Mouse (Mus musculus): ENCODE results near the gene Nfe2l3. TPM values are rescaled to one million over a fixed set of nuclear protein-coding genes. Genes with fewer than 3 reads are reported as not detected.

The Nfe2l3 gene
- 2.2 and 5.3 TPM in 2 replicates for polyA plus RNA-seq (2012; rRNA removed; ENCODE audit: low replicate concordance)

GRCm38 (mm10) chr6:51432535-51433397, at the start of gene Nfe2l3:
Gene Nfe2l3 (plus strand): TSS chr6:51432670.

DNA sequence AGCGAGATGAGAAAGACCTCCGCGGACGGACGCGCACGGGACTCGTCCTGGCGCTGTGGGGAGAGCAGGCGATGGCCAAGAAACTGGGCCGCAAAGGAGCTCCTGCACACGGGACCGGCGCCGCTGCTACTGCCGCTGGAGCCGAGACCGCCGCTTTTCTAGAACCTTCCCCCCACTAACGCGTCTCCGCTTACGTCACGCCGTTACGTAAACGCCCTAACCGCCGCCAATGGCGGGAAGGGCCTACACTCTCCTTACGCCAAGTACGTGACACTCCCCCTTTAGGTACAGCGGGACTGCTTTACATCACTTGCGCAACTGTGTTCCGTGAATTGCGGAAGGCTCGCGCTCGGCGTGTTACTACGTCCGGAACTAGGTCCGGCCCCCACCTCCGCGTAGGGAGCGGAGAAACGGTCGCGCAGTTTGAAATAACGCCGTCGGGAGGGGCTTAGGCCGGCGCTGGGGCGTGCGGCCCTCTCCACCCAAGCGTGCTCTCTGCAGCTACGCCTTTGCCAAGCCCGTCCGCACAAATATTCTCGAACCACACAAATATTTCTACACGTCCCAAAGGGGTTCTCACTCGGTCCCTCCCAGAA, 37.3 kb downstream of the Nfe2l3 start, which contains the start of gene Hnrnpa2b1:
Gene Hnrnpa2b1, minus strand, starts transcription at position 180 of the 596 bp plus-strand sequence.

DNA sequence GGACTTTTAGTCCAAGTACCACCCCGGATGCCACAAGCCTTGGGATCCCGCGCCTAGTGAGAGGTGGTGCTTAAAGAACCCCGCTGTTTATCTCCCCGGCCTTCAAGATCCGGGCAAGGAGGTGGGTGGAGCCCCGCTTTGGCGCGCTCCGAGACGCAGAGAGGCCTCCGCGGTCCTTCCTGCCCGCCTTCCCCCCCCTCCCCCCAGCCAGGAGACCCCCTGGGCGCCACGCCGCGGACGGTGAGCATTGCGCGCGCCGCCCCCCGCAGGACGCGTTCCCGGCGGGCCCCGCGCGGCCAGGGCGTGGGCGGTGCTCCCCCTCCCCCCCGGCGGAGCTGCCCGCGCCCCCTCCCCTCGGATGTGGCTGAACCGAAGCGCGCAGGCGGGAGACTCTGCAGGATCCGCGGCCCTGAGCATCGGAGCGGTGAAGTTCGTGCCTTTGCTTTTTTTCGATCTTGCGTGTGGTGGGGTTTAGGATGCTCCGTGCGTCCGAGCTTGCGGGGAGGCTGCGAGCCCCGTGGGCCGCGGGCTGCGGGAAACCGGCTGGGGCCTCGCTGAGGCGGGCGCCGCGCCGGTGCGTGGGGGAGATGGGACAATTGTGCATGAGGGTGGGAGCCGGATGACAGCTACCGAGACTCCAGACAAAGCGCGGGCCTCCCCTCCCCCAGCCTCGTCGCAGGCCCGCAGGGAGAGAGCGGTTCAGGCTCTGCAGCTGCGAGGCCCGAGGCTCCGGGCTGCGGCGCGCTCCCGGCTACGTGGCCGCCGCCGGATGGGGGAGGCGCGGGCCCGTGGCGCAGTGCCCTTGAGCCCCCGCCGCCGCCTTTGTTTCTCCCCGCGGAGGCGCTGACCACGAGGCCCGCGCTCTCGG, 38.1 kb downstream of the Nfe2l3 start, which contains the start of gene Cbx3:
Gene Cbx3, plus strand, starts transcription at position 50 of the 868 bp plus-strand sequence.

Other genes with a start within 250 kb of the Nfe2l3 start
- 40.3 and 64.9 TPM in 2 replicates for gene Hnrnpa2b1, start 37.2 kb downstream of the Nfe2l3 start, polyA plus RNA-seq (2012; rRNA removed; ENCODE audit: low replicate concordance)
- gene Cbx3, start 37.7 kb downstream of the Nfe2l3 start, polyA plus RNA-seq (2012; rRNA removed; ENCODE audit: low replicate concordance): 5.9 and 7.0 TPM in 2 replicates
- gene Snx10, start 91.2 kb downstream of the Nfe2l3 start, polyA plus RNA-seq (2012; rRNA removed; ENCODE audit: low replicate concordance): 4.8 and 15.1 TPM in 2 replicates